Mouse (Mus musculus) midbrain, embryonic 12.5 days (tissue): ENCODE results near the gene Olfr1023. TPM values are rescaled to one million over a fixed set of nuclear protein-coding genes. Genes with fewer than 3 reads are reported as not detected.

Experiments
- ATAC-seq: fragments of 200-750 bp; cut with Nextera tagmentation; 2 replicates; pipeline ENCODE4 v1.8.0; 2017; ENCODE audit warnings: low read depth, moderate TSS enrichment, moderate library complexity; ENCODE audit not compliant: low FRiP score
- H3K27ac ChIP-seq: fragments of 300-500 bp; sonication (generic); replicated peaks from 2 replicates; pipeline ENCODE4 v1.5.1; 2016; ENCODE audit warnings: mild to moderate bottlenecking
- H3K27me3 ChIP-seq: fragments of 300-500 bp; sonication (generic); 2 replicates; pipeline ENCODE4 v1.6.1; 2016; ENCODE audit warnings: mild to moderate bottlenecking
- H3K36me3 ChIP-seq: fragments of 300-500 bp; sonication (generic); 2 replicates; pipeline ENCODE4 v1.6.1; 2016
- H3K4me1 ChIP-seq: fragments of 300-500 bp; sonication (generic); 2 replicates; pipeline ENCODE4 v1.6.1; 2016
- H3K4me2 ChIP-seq: fragments of 300-500 bp; sonication (generic); replicated peaks from 2 replicates; pipeline ENCODE4 v1.6.1; 2016; ENCODE audit warnings: mild to moderate bottlenecking, moderate library complexity
- H3K4me3 ChIP-seq: fragments of 300-500 bp; sonication (generic); 2 replicates; pipeline ENCODE4 v1.5.1; 2016; ENCODE audit warnings: mild to moderate bottlenecking
- H3K9ac ChIP-seq: fragments of 300-500 bp; sonication (generic); replicated peaks from 2 replicates; pipeline ENCODE4 v1.6.1; 2016; ENCODE audit warnings: mild to moderate bottlenecking, moderate library complexity
- H3K9me3 ChIP-seq: fragments of 300-500 bp; sonication (generic); 2 replicates; pipeline ENCODE4 v1.6.1; 2016; ENCODE audit warnings: mild to moderate bottlenecking
- WGBS: fragments of 180-500 bp; shearing (Covaris S2); methylation state at CpG from one replicate; pipeline ENCODE4 v1.1.7; 2016; 5-methylcytosine and 5-hydroxymethylcytosine counted together
- polyA plus RNA-seq: library from polyadenylated mRNA; unstranded; fragments of >200 nt; fragmentation: Nextera tagmentation; extraction: Ambion mirVana; gene quantifications from 2 replicates; pipeline ENCODE4 v1.2.1, GENCODE M21; 2016

Olfr1023 gene
- polyA plus RNA-seq, result not detected in 2 replicates

DNA sequence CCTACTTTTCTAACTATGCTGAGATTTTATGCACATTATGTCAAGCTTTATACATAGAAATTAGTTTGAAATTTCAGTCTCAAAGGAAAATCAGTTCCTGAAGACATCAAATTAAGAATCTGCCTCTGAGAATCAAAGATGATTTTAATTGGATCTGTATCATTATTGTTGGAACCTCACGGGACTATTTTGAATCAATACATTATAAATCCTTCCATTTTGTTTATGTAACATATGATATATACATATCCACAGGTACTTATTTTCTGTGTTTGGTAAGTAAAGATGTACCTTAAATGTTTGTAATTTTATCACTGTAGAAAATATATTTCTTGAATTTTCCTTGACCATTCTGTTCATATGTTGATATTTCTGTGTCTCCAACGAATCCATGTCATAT lies at the start of gene Olfr1023:
Olfr1023 (plus strand) TSS at position 301 of the 400 bp plus-strand sequence.
- H3K9me3 ChIP-seq, result no peaks in the 10 kb centered on the region
- H3K9ac ChIP-seq, result no peak within 1 kb of the TSS
- no peak within 1 kb of the TSS for H3K27ac ChIP-seq
- H3K4me2 ChIP-seq, result no peak within 1 kb of the TSS
- H3K27me3 ChIP-seq, result no peaks in the 10 kb centered on the region
- H3K4me1 ChIP-seq, result no peaks in the 10 kb centered on the region
- 78% methylated on average over 2 of the region's 2 CpGs for WGBS
- no peak for ATAC-seq
- no peaks in the 10 kb centered on the region for H3K36me3 ChIP-seq
- no peak within 1 kb of the TSS for H3K4me3 ChIP-seq

- ATAC-seq, result no peak
- H3K27me3 ChIP-seq, result no peaks in the 10 kb centered on the region
These were observed 40.1 kb upstream of the Olfr1023 start, which contains the start of gene Olfr1019 for GRCm38 (mm10) chr2:85845383-85845782. TSS of gene Olfr1019 (minus strand) at chr2:85845483.

GRCm38 (mm10) chr2:85846730-85847129 lies 38.7 kb upstream of the Olfr1023 start, which contains the start of gene Olfr1020:
TSS of gene Olfr1020 (plus strand) at chr2:85847030.
- Histone ChIP-seq H3K9ac (no peak within 1 kb of the TSS), H3K4me3 (no peak within 1 kb of the TSS), H3K27ac (no peak within 1 kb of the TSS), H3K27me3 (no peaks in the 10 kb centered on the region), H3K9me3 (no peaks in the 10 kb centered on the region), H3K4me2 (no peak within 1 kb of the TSS), H3K4me1 (no peaks in the 10 kb centered on the region), H3K36me3 (no peaks in the 10 kb centered on the region)
- no peak for ATAC-seq
- 88% methylated on average over 1 of the region's 1 CpGs for WGBS

More at GRCm38 (mm10) chr2:85845383-85845782, 40.1 kb upstream of the Olfr1023 start, which contains the start of gene Olfr1019:
- no peak within 1 kb of the TSS for H3K27ac ChIP-seq
- no peak within 1 kb of the TSS for H3K4me2 ChIP-seq
- H3K36me3 ChIP-seq, result no peaks in the 10 kb centered on the region
- no peak within 1 kb of the TSS for H3K4me3 ChIP-seq
- H3K9ac ChIP-seq, result no peak within 1 kb of the TSS
- no peaks in the 10 kb centered on the region for H3K4me1 ChIP-seq
- H3K9me3 ChIP-seq, result no peaks in the 10 kb centered on the region

GRCm38 (mm10) chr2:85868294-85868693 lies 17.1 kb upstream of the Olfr1023 start, which contains the start of gene Olfr1022:
TSS of gene Olfr1022 (plus strand) at chr2:85868594.
- no peak within 1 kb of the TSS for H3K27ac ChIP-seq
- no peaks in the 10 kb centered on the region for H3K27me3 ChIP-seq
- H3K36me3 ChIP-seq, result no peaks in the 10 kb centered on the region
- H3K9me3 ChIP-seq, result no peaks in the 10 kb centered on the region
- H3K4me1 ChIP-seq, result no peaks in the 10 kb centered on the region
- H3K9ac ChIP-seq, result no peak within 1 kb of the TSS
- WGBS, result 58% methylated on average over 2 of the region's 2 CpGs
- no peak within 1 kb of the TSS for H3K4me2 ChIP-seq
- no peak within 1 kb of the TSS for H3K4me3 ChIP-seq
- no peak for ATAC-seq

DNA sequence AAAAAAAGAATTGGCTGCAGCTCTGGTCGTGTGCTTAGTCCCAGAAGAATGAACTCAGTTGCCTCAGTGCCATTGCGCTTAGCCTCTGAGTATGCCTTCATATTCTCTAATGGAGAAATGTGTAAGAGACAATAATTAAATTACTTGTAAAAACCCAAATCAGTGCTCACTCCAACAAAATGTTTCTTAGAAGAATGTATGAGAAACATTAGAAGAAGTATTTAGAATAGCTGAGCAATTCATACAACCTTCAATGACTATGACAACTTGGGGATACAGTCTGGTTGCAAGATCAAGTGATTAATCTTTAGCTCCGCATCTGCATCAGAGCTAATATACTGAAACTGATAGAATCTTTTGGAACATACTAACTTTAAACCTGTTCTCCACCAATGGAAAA lies 19.5 kb downstream of the Olfr1023 start, which contains the start of gene Olfr1024:
Olfr1024 (minus strand) TSS at position 101 of the 400 bp plus-strand sequence.
- H3K9me3 ChIP-seq, result 0 out of 2 replicates have a peak, but pooled peaks cover 5% of the 10 kb centered on the region

DNA sequence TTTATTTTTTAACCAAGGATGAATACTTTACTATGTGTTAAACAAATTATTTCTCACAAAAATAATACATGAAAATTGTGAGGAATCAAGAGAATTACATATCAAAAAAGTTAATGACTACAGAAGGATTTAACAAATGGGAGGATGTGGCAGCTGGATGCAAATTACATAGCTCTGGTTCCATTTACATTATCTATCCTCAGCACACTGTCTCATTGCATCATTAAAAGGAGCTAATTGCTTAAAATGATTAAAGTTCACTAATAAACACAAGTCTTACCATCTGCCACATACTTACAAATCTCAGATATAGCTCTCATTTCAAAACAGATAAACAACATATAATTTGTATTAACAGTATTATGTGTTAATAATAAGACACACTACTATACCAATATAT lies 27.8 kb downstream of the Olfr1023 start:
- Histone ChIP-seq H3K27me3 (no peaks in the 10 kb centered on the region), H3K9me3 (no peaks in the 10 kb centered on the region), H3K36me3 (no peaks in the 10 kb centered on the region), H3K4me2 (no peak overlapping the region), H3K4me3 (no peak overlapping the region), H3K27ac (no peak overlapping the region), H3K4me1 (no peaks in the 10 kb centered on the region), H3K9ac (no peak overlapping the region)
- no peak for ATAC-seq

More for the DNA sequence above, 19.5 kb downstream of the Olfr1023 start, which contains the start of gene Olfr1024:
- no peaks in the 10 kb centered on the region for H3K36me3 ChIP-seq
- no peak within 1 kb of the TSS for H3K4me3 ChIP-seq
- no peaks in the 10 kb centered on the region for H3K4me1 ChIP-seq
- no peaks in the 10 kb centered on the region for H3K27me3 ChIP-seq
- H3K4me2 ChIP-seq, result no peak within 1 kb of the TSS
- no peak within 1 kb of the TSS for H3K9ac ChIP-seq
- ATAC-seq, result no peak
- 86% methylated on average over 3 of the region's 3 CpGs for WGBS
- H3K27ac ChIP-seq, result no peak within 1 kb of the TSS

DNA sequence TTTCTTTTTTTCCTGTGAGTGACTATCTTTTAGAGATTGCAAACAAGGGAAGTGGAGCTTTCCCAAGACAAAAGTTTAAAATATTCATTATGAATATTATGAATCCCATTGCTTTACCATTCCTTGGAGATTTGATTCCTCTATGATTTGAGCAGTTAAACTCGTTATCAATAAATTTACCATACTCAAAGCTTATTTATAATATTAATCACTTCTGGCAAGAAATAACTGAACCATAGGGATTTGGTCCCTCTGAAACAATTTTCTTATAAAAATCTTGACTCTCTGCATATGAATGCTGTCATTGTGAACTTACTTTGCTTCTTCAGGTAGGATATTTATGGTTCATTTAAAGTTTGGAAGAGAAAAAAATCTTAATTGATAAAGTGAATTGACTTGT lies 29.5 kb downstream of the Olfr1023 start, which contains the start of gene Olfr1025-ps1:
Olfr1025-ps1 (plus strand) TSS at position 301 of the 400 bp plus-strand sequence.
- Histone ChIP-seq H3K4me2 (no peak within 1 kb of the TSS), H3K4me3 (no peak within 1 kb of the TSS), H3K27me3 (no peaks in the 10 kb centered on the region), H3K9me3 (no peaks in the 10 kb centered on the region), H3K27ac (no peak within 1 kb of the TSS), H3K36me3 (no peaks in the 10 kb centered on the region), H3K4me1 (no peaks in the 10 kb centered on the region), H3K9ac (no peak within 1 kb of the TSS)
- 74% methylated on average over 1 of the region's 1 CpGs for WGBS
- ATAC-seq, result no peak

GRCm38 (mm10) chr2:85921258-85921657 lies 35.8 kb downstream of the Olfr1023 start, which contains the start of gene Olfr1026:
TSS of gene Olfr1026 (plus strand) at chr2:85921558.
- no peaks in the 10 kb centered on the region for H3K4me1 ChIP-seq
- no peak within 1 kb of the TSS for H3K4me3 ChIP-seq
- ATAC-seq, result no peak
- no peaks in the 10 kb centered on the region for H3K9me3 ChIP-seq
- H3K36me3 ChIP-seq, result no peaks in the 10 kb centered on the region
- WGBS, result 94% methylated on average over 3 of the region's 3 CpGs
- no peak within 1 kb of the TSS for H3K9ac ChIP-seq
- H3K27ac ChIP-seq, result no peak within 1 kb of the TSS
- H3K27me3 ChIP-seq, result no peaks in the 10 kb centered on the region
- no peak within 1 kb of the TSS for H3K4me2 ChIP-seq

Other genes with a start within 250 kb of the Olfr1023 start
- not detected in 2 replicates for gene Olfr1002, start 234.9 kb upstream of the Olfr1023 start, polyA plus RNA-seq
- gene Olfr154, start 221.2 kb upstream of the Olfr1023 start, polyA plus RNA-seq, result not detected in 2 replicates
- not detected in 2 replicates for gene Olfr1006, start 206.9 kb upstream of the Olfr1023 start, polyA plus RNA-seq
- not detected in 2 replicates for gene Olfr1008, start 196.2 kb upstream of the Olfr1023 start, polyA plus RNA-seq
- gene Olfr1009, start 170.2 kb upstream of the Olfr1023 start, polyA plus RNA-seq, result not detected in 2 replicates
- not detected in 2 replicates for gene Olfr1012, start 122.9 kb upstream of the Olfr1023 start, polyA plus RNA-seq
- gene Olfr1013, start 118.5 kb upstream of the Olfr1023 start, polyA plus RNA-seq, result not detected in 2 replicates
- not detected in 2 replicates for gene Olfr1014, start 112.9 kb upstream of the Olfr1023 start, polyA plus RNA-seq
- gene Olfr1015, start 103.6 kb upstream of the Olfr1023 start, polyA plus RNA-seq, result not detected in 2 replicates
- not detected in 2 replicates for gene Olfr1016, start 83.1 kb upstream of the Olfr1023 start, polyA plus RNA-seq
- gene Olfr1018, start 67.2 kb upstream of the Olfr1023 start, polyA plus RNA-seq, result not detected in 2 replicates
- gene Olfr1019, start 40.2 kb upstream of the Olfr1023 start, polyA plus RNA-seq, result not detected in 2 replicates
- gene Olfr1020, start 38.6 kb upstream of the Olfr1023 start, polyA plus RNA-seq, result not detected in 2 replicates
- gene Olfr1022, start 17.0 kb upstream of the Olfr1023 start, polyA plus RNA-seq, result not detected in 2 replicates
- gene Olfr1024, start 19.4 kb downstream of the Olfr1023 start, polyA plus RNA-seq, result not detected in 2 replicates
- not detected in 2 replicates for gene Olfr1025-ps1, start 29.6 kb downstream of the Olfr1023 start, polyA plus RNA-seq
- not detected in 2 replicates for gene Olfr1026, start 35.9 kb downstream of the Olfr1023 start, polyA plus RNA-seq
- not detected in 2 replicates for gene Olfr1028, start 64.8 kb downstream of the Olfr1023 start, polyA plus RNA-seq
- gene Olfr1029, start 88.3 kb downstream of the Olfr1023 start, polyA plus RNA-seq, result not detected in 2 replicates
- gene Olfr1030, start 93.6 kb downstream of the Olfr1023 start, polyA plus RNA-seq, result not detected in 2 replicates
- not detected in 2 replicates for gene Olfr1031, start 104.7 kb downstream of the Olfr1023 start, polyA plus RNA-seq
- not detected in 2 replicates for gene Olfr1032, start 119.9 kb downstream of the Olfr1023 start, polyA plus RNA-seq
- gene Olfr1033, start 135.0 kb downstream of the Olfr1023 start, polyA plus RNA-seq, result not detected in 2 replicates
- gene Olfr1034, start 160.2 kb downstream of the Olfr1023 start, polyA plus RNA-seq, result 0.05 TPM in 1 of 2 replicates, not detected in the other
- gene Olfr1036, start 188.4 kb downstream of the Olfr1023 start, polyA plus RNA-seq, result not detected in 2 replicates
- not detected in 2 replicates for gene Olfr1037, start 201.7 kb downstream of the Olfr1023 start, polyA plus RNA-seq